Mouse (Mus musculus) MEL (cell line): ENCODE measurements around the gene Zbtb34. TPM values are rescaled to one million over a fixed set of nuclear protein-coding genes. Genes with fewer than 3 reads are reported as not detected.

Source experiments
- DNase-seq: peaks from one replicate; pipeline ENCODE4 v3.0.0; 2011; ENCODE audit warnings: low read depth, low spot score
- H3K27ac ChIP-seq: 2 replicates; pipeline ENCODE4 v1.5.1; 2012; ENCODE audit warnings: low read depth, mild to moderate bottlenecking, control low read depth, low read length, moderate library complexity; ENCODE audit not compliant: control insufficient read depth
- H3K27me3 ChIP-seq, 2 experiments: fragments of 150-350 bp in 1 of 2; sonication (generic) in 1 of 2; 2 replicates each; pipeline ENCODE4 v1.6.1; 2012; ENCODE audit warnings: low read length in 2 of 2, mild to moderate bottlenecking in 2 of 2, improper control_type of control experiment in 1 of 2, moderate library complexity in 1 of 2; ENCODE audit not compliant: insufficient read depth in 2 of 2, control insufficient read depth in 1 of 2
- H3K36me3 ChIP-seq, 2 experiments: 2 replicates each; pipeline ENCODE4 v1.6.1; 2012 to 2014; ENCODE audit warnings: low read length in 2 of 2, improper control_type of control experiment in 1 of 2, inconsistent platforms in 1 of 2, mild to moderate bottlenecking in 1 of 2; ENCODE audit not compliant: insufficient read depth in 2 of 2, control insufficient read depth in 1 of 2
- H3K4me1 ChIP-seq, 2 experiments: fragments of 150-350 bp in 1 of 2; sonication (generic) in 1 of 2; 2 replicates each; pipeline ENCODE4 v1.6.1; 2012; ENCODE audit warnings: low read length in 2 of 2, improper control_type of control experiment in 1 of 2, mild to moderate bottlenecking in 1 of 2; ENCODE audit not compliant: insufficient read depth in 2 of 2, control insufficient read depth in 1 of 2
- H3K4me3 ChIP-seq, 2 experiments: fragments of 150-350 bp in 1 of 2; sonication (generic) in 1 of 2; 2 replicates each; pipeline ENCODE4 v1.5.1; 2012; ENCODE audit warnings: low read depth in 2 of 2, low read length in 2 of 2, mild to moderate bottlenecking in 2 of 2, moderate library complexity in 2 of 2, control low read depth in 1 of 2, improper control_type of control experiment in 1 of 2; ENCODE audit not compliant: control insufficient read depth in 1 of 2, insufficient read depth in 1 of 2
- H3K79me2 ChIP-seq: 2 replicates; pipeline ENCODE4 v1.6.1; 2012; ENCODE audit warnings: mild to moderate bottlenecking, low read length, moderate library complexity; ENCODE audit not compliant: control insufficient read depth, poor library complexity, insufficient read depth
- H3K9ac ChIP-seq: 2 replicates; pipeline ENCODE4 v1.6.1; 2012; ENCODE audit warnings: low read depth, mild to moderate bottlenecking, control low read depth, low read length, moderate library complexity; ENCODE audit not compliant: control insufficient read depth, poor library complexity, severe bottlenecking
- H3K9me3 ChIP-seq: fragments of 150-350 bp; sonication (generic); replicated peaks from 2 replicates; pipeline ENCODE4 v1.6.1; 2012; ENCODE audit warnings: mild to moderate bottlenecking, low read length, improper control_type of control experiment, moderate library complexity; ENCODE audit not compliant: insufficient read depth
- E2F4 ChIP-seq: IDR thresholded peaks from 2 replicates; pipeline ENCODE4 v1.6.1; 2011; ENCODE audit warnings: low read depth, low read length, improper control_type of control experiment, borderline replicate concordance
- ELF1 ChIP-seq: IDR thresholded peaks from 2 replicates; pipeline ENCODE4 v1.6.1; 2014; ENCODE audit warnings: low read depth, mild to moderate bottlenecking, inconsistent platforms, low read length, improper control_type of control experiment, moderate library complexity
- EP300 ChIP-seq, 2 experiments: IDR thresholded peaks; 2 replicates each; pipeline ENCODE4 v1.6.1; 2011; ENCODE audit warnings: improper control_type of control experiment in 2 of 2, low read length in 2 of 2, low read depth in 1 of 2, mild to moderate bottlenecking in 1 of 2
- GABPA ChIP-seq: IDR thresholded peaks from 2 replicates; pipeline ENCODE4 v1.6.1; 2012; ENCODE audit warnings: low read depth, mild to moderate bottlenecking, inconsistent platforms, low read length, improper control_type of control experiment, moderate library complexity
- MAX ChIP-seq: IDR thresholded peaks from 2 replicates; pipeline ENCODE4 v1.6.1; 2011; ENCODE audit warnings: low read length, improper control_type of control experiment
- MAZ ChIP-seq: IDR thresholded peaks from 2 replicates; pipeline ENCODE4 v1.6.1; 2012; ENCODE audit warnings: low read depth, mild to moderate bottlenecking, inconsistent platforms, low read length, improper control_type of control experiment
- MXI1 ChIP-seq: IDR thresholded peaks from 2 replicates; pipeline ENCODE4 v1.6.1; 2011; ENCODE audit warnings: mild to moderate bottlenecking, low read depth, low read length, improper control_type of control experiment
- MYB ChIP-seq: IDR thresholded peaks from 2 replicates; pipeline ENCODE4 v1.6.1; 2011; ENCODE audit warnings: mild to moderate bottlenecking, low read depth, low read length, improper control_type of control experiment
- MYC ChIP-seq: IDR thresholded peaks from 2 replicates; pipeline ENCODE4 v1.6.1; 2011; ENCODE audit warnings: low read depth, mild to moderate bottlenecking, low read length, improper control_type of control experiment, moderate library complexity
- POLR2A ChIP-seq, 2 experiments: IDR thresholded peaks; 2 replicates each; pipeline ENCODE4 v1.6.1; 2011 to 2012; ENCODE audit warnings: low read length in 2 of 2, mild to moderate bottlenecking in 2 of 2, control low read depth in 1 of 2, improper control_type of control experiment in 1 of 2, low read depth in 1 of 2, moderate library complexity in 1 of 2; ENCODE audit not compliant: control insufficient read depth in 1 of 2, insufficient read depth in 1 of 2, poor library complexity in 1 of 2
- POLR2AphosphoS5 ChIP-seq: IDR thresholded peaks from 2 replicates; pipeline ENCODE4 v1.6.1; 2012; ENCODE audit warnings: low read depth, borderline replicate concordance, mild to moderate bottlenecking, inconsistent platforms, low read length, moderate library complexity, mixed read lengths
- RAD21 ChIP-seq: IDR thresholded peaks from 2 replicates; pipeline ENCODE4 v1.6.1; 2011; ENCODE audit warnings: mild to moderate bottlenecking, low read depth, low read length, improper control_type of control experiment
- USF1 ChIP-seq: IDR thresholded peaks from 2 replicates; pipeline ENCODE4 v1.6.1; 2014; ENCODE audit warnings: low read depth, mild to moderate bottlenecking, inconsistent platforms, low read length, improper control_type of control experiment, moderate library complexity
- ZC3H11A ChIP-seq: IDR thresholded peaks from 2 replicates; pipeline ENCODE4 v1.6.1; 2012; ENCODE audit warnings: low read depth, mild to moderate bottlenecking, inconsistent platforms, low read length, improper control_type of control experiment
- ZKSCAN1 ChIP-seq: IDR thresholded peaks from 2 replicates; pipeline ENCODE4 v1.6.1; 2012; ENCODE audit warnings: low read depth, mild to moderate bottlenecking, inconsistent platforms, low read length, improper control_type of control experiment, moderate library complexity
- polyA plus RNA-seq, 2 experiments: library from polyadenylated mRNA; stranded (reverse) in 1 of 2; unstranded in 1 of 2; fragments of >175 nt in 1 of 2; fragments of >200 nt in 1 of 2; gene quantifications; 2 replicates each; pipeline versions ENCODE4 v1.2.1 to v1.2.4; 2012; ENCODE audit warnings: low replicate concordance in 2 of 2, low read depth in 1 of 2; ENCODE audit not compliant: insufficient read length in 2 of 2, insufficient read depth in 1 of 2, missing spikeins in 1 of 2
- total RNA-seq: library from RNA; depleted of rRNA; stranded (reverse); fragments of 300-350 nt; gene quantifications from 2 replicates; pipeline ENCODE4 v1.2.3, GENCODE M21; 2012

Zbtb34 gene
- total and polyA plus RNA-seq, 3 experiments, result 9.6 to 10.1 TPM; not detected in 1

- Histone ChIP-seq H3K4me3 (no peak overlapping the region), H3K36me3 (no peaks in the 10 kb centered on the region), H3K9ac (no peak overlapping the region), H3K4me1 (no peaks in the 10 kb centered on the region), H3K79me2 (no peaks in the 10 kb centered on the region), H3K27ac (no peak overlapping the region), H3K9me3 (no peaks in the 10 kb centered on the region), H3K27me3 (no peaks in the 10 kb centered on the region)
- no peak for DNase-seq
- TF ChIP-seq POLR2AphosphoS5 (no peak), RAD21 (no peak), MAX (no peak)
These were observed 9.8 kb upstream of the Zbtb34 start for GRCm38 (mm10) chr2:33440893-33441292.

GRCm38 (mm10) chr2:33439980-33440670, 9.0 kb upstream of the Zbtb34 start:
- TF ChIP-seq POLR2AphosphoS5 (no peak), MAZ (no peak), GABPA (no peak), MYC (no peak), MYB (no peak), E2F4 (no peak), EP300 (IDR thresholded peaks at IDR 0.05; ENCODE audit: low read depth in 1 of 2, low read length in 2 of 2) (no peak), MXI1 (no peak), ELF1 (no peak), ZKSCAN1 (no peak), USF1 (no peak), POLR2A (IDR thresholded peaks at IDR 0.05; ENCODE audit: control insufficient read depth in 1 of 2, insufficient read depth in 1 of 2, low read depth in 1 of 2, low read length in 2 of 2, poor library complexity in 1 of 2) (no peak)
- TF ChIP-seq, all 39 proteins: peak for 0
- Histone ChIP-seq H3K9ac (no peak overlapping the region), H3K4me3 (no peak overlapping the region), H3K27ac (no peak overlapping the region), H3K79me2 (no peaks in the 10 kb centered on the region), H3K4me1 (no peaks in the 10 kb centered on the region), H3K27me3 (no peaks in the 10 kb centered on the region), H3K36me3 (no peaks in the 10 kb centered on the region), H3K9me3 (no peaks in the 10 kb centered on the region)
- no peak for DNase-seq

GRCm38 (mm10) chr2:33439471-33439881, 8.4 kb upstream of the Zbtb34 start:
- Histone ChIP-seq H3K36me3 (no peaks in the 10 kb centered on the region), H3K27me3 (no peaks in the 10 kb centered on the region), H3K27ac (no peak overlapping the region), H3K4me1 (no peaks in the 10 kb centered on the region), H3K4me3 (no peak overlapping the region), H3K9ac (no peak overlapping the region), H3K79me2 (no peaks in the 10 kb centered on the region), H3K9me3 (no peaks in the 10 kb centered on the region)
- no peak for TF ChIP-seq ZC3H11A
- DNase-seq, result no peak
